Mouse (Mus musculus): ENCODE measurements around the gene B9d2. TPM values are rescaled to one million over a fixed set of nuclear protein-coding genes. Genes with fewer than 3 reads are reported as not detected.

B9d2 gene
- polyA plus RNA-seq, 1 experiment from 2014 or later, result 33.1 TPM

DNA sequence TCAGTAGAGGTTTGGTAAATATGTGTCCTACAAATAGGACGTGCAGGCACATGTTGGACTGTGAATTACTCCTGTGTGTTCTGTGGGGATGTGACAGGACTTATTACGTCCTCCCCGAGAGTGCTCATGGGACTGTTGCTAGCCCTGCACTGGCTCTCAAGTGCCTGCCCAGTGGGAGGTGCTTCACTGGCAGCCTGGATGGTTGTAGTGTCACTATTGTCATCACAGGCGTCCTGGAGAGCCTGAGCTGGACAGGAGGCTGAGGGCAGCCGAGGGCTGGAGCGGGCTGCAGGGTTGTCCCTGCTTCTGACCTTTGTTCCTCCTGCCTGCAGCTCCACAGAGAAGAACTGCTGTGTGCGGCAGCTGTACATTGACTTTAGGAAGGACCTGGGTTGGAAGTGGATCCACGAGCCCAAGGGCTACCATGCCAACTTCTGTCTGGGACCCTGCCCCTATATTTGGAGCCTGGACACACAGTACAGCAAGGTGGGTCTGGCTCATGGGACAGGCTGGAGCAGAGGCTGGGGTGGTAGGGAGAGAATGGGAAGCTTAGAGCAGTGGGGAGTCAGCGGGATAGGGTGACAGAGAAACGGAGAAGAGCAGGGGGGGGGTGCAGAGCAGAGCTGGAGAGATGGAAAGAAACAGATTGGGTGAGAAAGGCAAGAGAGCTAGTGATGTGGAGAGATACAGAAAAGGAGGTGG is 23.4 kb downstream of the B9d2 start:
- Histone ChIP-seq H3K9ac (ENCODE audit: low read depth, low read length) (no peak overlapping the region), H3K4me1 (replicated peaks; ENCODE audit: control insufficient read depth, insufficient read depth, low read length) (no peaks in the 10 kb centered on the region), H3K4me2 (replicated peaks; ENCODE audit: low read depth, low read length) (no peak overlapping the region), H3K27ac (ENCODE audit: low read depth, low read length) (no peak overlapping the region), H3K36me3 (ENCODE audit: control insufficient read depth, insufficient read depth, low read length) (no peaks in the 10 kb centered on the region), H3K9me3 (ENCODE audit: control insufficient read depth, low read length) (no peaks in the 10 kb centered on the region), H3K4me3 (ENCODE audit: low read depth, low read length) (no peak overlapping the region), H3K27me3 (ENCODE audit: control insufficient read depth, insufficient read depth, low read length) (no peaks in the 10 kb centered on the region)
- no peak for DNase-seq (ENCODE audit: low spot score)
- ATAC-seq (ENCODE audit: low FRiP score), result no peak
- 18% methylated on average over 10 of the region's 10 CpGs for WGBS

- Histone ChIP-seq H3K4me2 (replicated peaks; ENCODE audit: low read depth, low read length) (peak overlapping the region; percentile 49), H3K27ac (ENCODE audit: low read depth, low read length) (no peak overlapping the region), H3K4me3 (ENCODE audit: low read depth, low read length) (peak overlapping the region; percentile 29), H3K27me3 (ENCODE audit: control insufficient read depth, insufficient read depth, low read length) (no peaks in the 10 kb centered on the region), H3K36me3 (ENCODE audit: control insufficient read depth, insufficient read depth, low read length) (no peaks in the 10 kb centered on the region), H3K9ac (ENCODE audit: low read depth, low read length) (no peak overlapping the region), H3K9me3 (ENCODE audit: control insufficient read depth, low read length) (no peaks in the 10 kb centered on the region), H3K4me1 (replicated peaks; ENCODE audit: control insufficient read depth, insufficient read depth, low read length) (no peaks in the 10 kb centered on the region)
- WGBS, result 4% methylated on average over 37 of the region's 37 CpGs
- DNase-seq (ENCODE audit: low spot score) (no peak), ATAC-seq (ENCODE audit: low FRiP score) (peak; percentile 58; the same call in 1 of the 2 replicates)
Measured at GRCm38 (mm10) chr7:25704716-25705364, 24.3 kb downstream of the B9d2 start.

DNA sequence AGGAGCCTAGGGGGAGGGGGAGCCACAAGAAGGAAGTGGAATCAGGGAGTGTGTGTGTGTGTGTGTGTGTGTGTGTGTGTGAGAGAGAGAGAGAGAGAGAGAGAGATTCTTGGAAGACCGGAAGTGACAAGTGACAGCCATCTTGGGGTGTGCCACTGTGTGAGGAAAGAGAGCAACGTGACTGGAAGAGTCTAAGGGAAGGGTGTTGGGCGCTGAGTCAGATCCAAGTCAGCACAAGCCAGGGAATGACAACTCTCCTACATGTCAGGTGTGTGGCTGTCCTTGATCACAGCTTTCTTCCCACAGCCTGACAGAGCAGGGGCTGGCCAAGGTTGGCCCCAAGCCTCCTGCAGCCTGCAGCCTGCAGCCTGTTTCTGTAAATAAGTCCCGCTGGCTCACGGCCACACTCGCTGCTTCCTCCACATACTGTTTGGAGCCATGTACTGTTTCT is 25.2 kb downstream of the B9d2 start:
- Histone ChIP-seq H3K4me2 (replicated peaks; ENCODE audit: low read depth, low read length) (no peak overlapping the region), H3K27me3 (ENCODE audit: control insufficient read depth, insufficient read depth, low read length) (no peaks in the 10 kb centered on the region), H3K4me3 (ENCODE audit: low read depth, low read length) (no peak overlapping the region), H3K27ac (ENCODE audit: low read depth, low read length) (no peak overlapping the region), H3K9me3 (ENCODE audit: control insufficient read depth, low read length) (no peaks in the 10 kb centered on the region), H3K4me1 (replicated peaks; ENCODE audit: control insufficient read depth, insufficient read depth, low read length) (0 out of 2 replicates have a peak, but pooled peaks cover 2% of the 10 kb centered on the region), H3K36me3 (ENCODE audit: control insufficient read depth, insufficient read depth, low read length) (no peaks in the 10 kb centered on the region), H3K9ac (ENCODE audit: low read depth, low read length) (no peak overlapping the region)
- WGBS, result 61% methylated on average over 6 of the region's 6 CpGs
- no peak for DNase-seq (ENCODE audit: low spot score)
- no peak for ATAC-seq (ENCODE audit: low FRiP score)

DNA sequence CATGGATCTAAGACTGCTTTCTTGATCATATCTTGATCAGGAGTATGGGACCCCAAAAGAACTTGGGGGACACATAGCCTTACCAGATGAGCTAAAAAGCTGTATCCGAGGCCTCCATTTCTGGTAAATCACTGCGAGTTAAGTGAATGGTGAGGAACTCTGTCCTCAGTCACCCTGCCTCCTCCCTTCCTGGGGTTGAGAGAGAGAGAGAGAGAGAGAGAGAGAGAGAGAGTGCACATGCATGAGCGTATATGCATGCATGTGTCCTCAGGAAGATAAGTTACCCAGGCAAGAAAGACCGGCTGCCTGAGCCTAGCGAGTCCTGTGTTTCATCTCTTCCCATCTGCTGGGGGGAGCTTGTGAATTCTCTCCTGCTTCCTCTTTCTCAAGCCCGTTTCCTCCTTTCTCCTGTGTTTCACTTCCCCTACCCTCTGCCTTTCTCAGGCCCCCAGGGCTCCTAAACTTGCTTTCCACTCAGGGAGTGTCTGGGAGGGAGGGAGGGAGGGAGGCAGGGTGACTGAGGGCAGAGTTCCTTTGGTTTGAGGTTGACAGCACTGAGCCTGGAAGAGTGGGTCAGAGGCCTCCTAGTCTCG is 26.1 kb downstream of the B9d2 start:
- no peak overlapping the region for H3K27ac ChIP-seq (ENCODE audit: low read depth, low read length)
- 59% methylated on average over 7 of the region's 7 CpGs for WGBS
- H3K27me3 ChIP-seq (ENCODE audit: control insufficient read depth, insufficient read depth, low read length), result no peaks in the 10 kb centered on the region
- H3K9ac ChIP-seq (ENCODE audit: low read depth, low read length), result no peak overlapping the region
- H3K9me3 ChIP-seq (ENCODE audit: control insufficient read depth, low read length), result no peaks in the 10 kb centered on the region
- DNase-seq (ENCODE audit: low spot score) (no peak), ATAC-seq (ENCODE audit: low FRiP score) (no peak)
- no peak overlapping the region for H3K4me2 ChIP-seq (replicated peaks; ENCODE audit: low read depth, low read length)
- no peak overlapping the region for H3K4me3 ChIP-seq (ENCODE audit: low read depth, low read length)
- H3K4me1 ChIP-seq (replicated peaks; ENCODE audit: control insufficient read depth, insufficient read depth, low read length), result 0 out of 2 replicates have a peak, but pooled peaks cover 2% of the 10 kb centered on the region
- H3K36me3 ChIP-seq (ENCODE audit: control insufficient read depth, insufficient read depth, low read length), result no peaks in the 10 kb centered on the region

GRCm38 (mm10) chr7:25707581-25708292 is 27.2 kb downstream of the B9d2 start:
- ATAC-seq (ENCODE audit: low FRiP score) (no peak), DNase-seq (ENCODE audit: low spot score) (no peak)
- 0 out of 2 replicates have a peak overlapping the region, but pooled peaks have one; percentile 24 for H3K27ac ChIP-seq (ENCODE audit: low read depth, low read length)
- whole genome bisulfite sequencing, result 57% methylated on average over 15 of the region's 15 CpGs
- no peak overlapping the region for H3K9ac ChIP-seq (ENCODE audit: low read depth, low read length)
- H3K27me3 ChIP-seq (ENCODE audit: control insufficient read depth, insufficient read depth, low read length), result no peaks in the 10 kb centered on the region
- no peaks in the 10 kb centered on the region for H3K9me3 ChIP-seq (ENCODE audit: control insufficient read depth, low read length)
- H3K36me3 ChIP-seq (ENCODE audit: control insufficient read depth, insufficient read depth, low read length), result no peaks in the 10 kb centered on the region
- H3K4me1 ChIP-seq (replicated peaks; ENCODE audit: control insufficient read depth, insufficient read depth, low read length), result 0 out of 2 replicates have a peak, but pooled peaks cover 2% of the 10 kb centered on the region
- H3K4me3 ChIP-seq (ENCODE audit: low read depth, low read length), result no peak overlapping the region
- H3K4me2 ChIP-seq (replicated peaks; ENCODE audit: low read depth, low read length), result no peak overlapping the region

DNA sequence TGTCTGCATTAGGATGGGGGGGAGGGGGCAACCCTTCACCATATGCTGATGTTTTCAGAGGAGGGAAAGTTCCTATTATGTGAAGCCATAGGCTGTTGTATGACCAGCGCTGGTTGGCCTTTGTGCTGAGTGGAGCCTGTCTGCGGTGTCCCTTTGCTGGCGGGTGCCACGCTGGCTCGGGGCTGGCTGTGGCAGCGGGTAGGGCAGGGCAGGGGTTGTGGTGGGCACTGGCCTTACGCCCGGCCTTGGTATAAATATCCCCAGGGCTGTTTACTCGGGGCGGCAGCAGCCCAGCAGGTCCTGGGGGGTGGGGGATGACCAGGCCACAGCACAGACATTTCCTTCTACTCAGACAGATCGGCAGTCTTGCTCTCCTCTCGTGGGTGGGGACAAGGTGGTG is 29.4 kb downstream of the B9d2 start:
- H3K4me3 ChIP-seq (ENCODE audit: low read depth, low read length), result no peak overlapping the region
- no peak overlapping the region for H3K27ac ChIP-seq (ENCODE audit: low read depth, low read length)
- peak overlapping the region; percentile 40; the same call in 1 of the 2 replicates for H3K9ac ChIP-seq (ENCODE audit: low read depth, low read length)
- ATAC-seq (ENCODE audit: low FRiP score) (peak; percentile 4; the same call in 1 of the 2 replicates), DNase-seq (ENCODE audit: low spot score) (no peak)
- no peak overlapping the region for H3K4me2 ChIP-seq (replicated peaks; ENCODE audit: low read depth, low read length)
- 0 out of 2 replicates have a peak, but pooled peaks cover 2% of the 10 kb centered on the region for H3K4me1 ChIP-seq (replicated peaks; ENCODE audit: control insufficient read depth, insufficient read depth, low read length)
- 18% methylated on average over 12 of the region's 12 CpGs for WGBS
- no peaks in the 10 kb centered on the region for H3K27me3 ChIP-seq (ENCODE audit: control insufficient read depth, insufficient read depth, low read length)
- H3K36me3 ChIP-seq (ENCODE audit: control insufficient read depth, insufficient read depth, low read length), result peaks cover 6% of the 10 kb centered on the region
- no peaks in the 10 kb centered on the region for H3K9me3 ChIP-seq (ENCODE audit: control insufficient read depth, low read length)

DNA sequence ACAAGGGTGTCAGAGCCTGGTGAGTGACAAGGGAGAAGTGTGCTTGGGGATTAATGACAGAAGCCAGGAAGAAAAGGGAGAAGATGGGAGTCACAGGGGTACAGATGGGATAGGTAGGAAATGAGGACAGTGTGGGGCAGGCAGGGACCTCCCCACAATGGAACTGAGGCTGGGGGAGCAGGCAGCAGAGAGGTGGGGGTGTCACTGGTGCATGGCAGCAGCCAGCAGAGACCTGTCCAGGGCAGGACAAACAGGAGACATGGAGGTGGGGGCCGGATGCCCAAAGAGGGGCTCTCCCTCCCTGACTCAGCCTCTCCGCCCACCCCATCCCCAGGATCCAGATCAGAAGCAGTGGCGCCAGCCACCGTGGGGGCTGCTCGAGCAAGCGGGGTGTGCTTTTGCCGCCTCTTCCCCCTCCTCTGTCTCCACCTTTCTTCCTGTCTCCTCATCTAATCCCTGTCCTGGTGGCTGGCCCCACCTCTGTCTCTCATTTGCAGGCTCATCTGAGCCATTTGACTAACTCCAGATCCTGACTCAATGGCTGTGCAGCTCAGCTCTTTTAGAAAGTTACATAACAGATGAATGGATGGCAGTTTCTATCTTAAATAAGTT is 30.0 kb downstream of the B9d2 start:
- H3K4me1 ChIP-seq (replicated peaks; ENCODE audit: control insufficient read depth, insufficient read depth, low read length), result 0 out of 2 replicates have a peak, but pooled peaks cover 2% of the 10 kb centered on the region
- no peak overlapping the region for H3K4me3 ChIP-seq (ENCODE audit: low read depth, low read length)
- peak overlapping the region; percentile 40; the same call in 1 of the 2 replicates for H3K9ac ChIP-seq (ENCODE audit: low read depth, low read length)
- H3K36me3 ChIP-seq (ENCODE audit: control insufficient read depth, insufficient read depth, low read length), result peaks cover 13% of the 10 kb centered on the region
- DNase-seq (ENCODE audit: low spot score) (no peak), ATAC-seq (ENCODE audit: low FRiP score) (peak; percentile 44; the same call in 1 of the 2 replicates)
- no peaks in the 10 kb centered on the region for H3K9me3 ChIP-seq (ENCODE audit: control insufficient read depth, low read length)
- H3K27me3 ChIP-seq (ENCODE audit: control insufficient read depth, insufficient read depth, low read length), result no peaks in the 10 kb centered on the region
- 29% methylated on average over 1 of the region's 7 CpGs for WGBS
- no peak overlapping the region; the same call in 1 of the 2 replicates for H3K27ac ChIP-seq (ENCODE audit: low read depth, low read length)
- H3K4me2 ChIP-seq (replicated peaks; ENCODE audit: low read depth, low read length), result no peak overlapping the region

DNA sequence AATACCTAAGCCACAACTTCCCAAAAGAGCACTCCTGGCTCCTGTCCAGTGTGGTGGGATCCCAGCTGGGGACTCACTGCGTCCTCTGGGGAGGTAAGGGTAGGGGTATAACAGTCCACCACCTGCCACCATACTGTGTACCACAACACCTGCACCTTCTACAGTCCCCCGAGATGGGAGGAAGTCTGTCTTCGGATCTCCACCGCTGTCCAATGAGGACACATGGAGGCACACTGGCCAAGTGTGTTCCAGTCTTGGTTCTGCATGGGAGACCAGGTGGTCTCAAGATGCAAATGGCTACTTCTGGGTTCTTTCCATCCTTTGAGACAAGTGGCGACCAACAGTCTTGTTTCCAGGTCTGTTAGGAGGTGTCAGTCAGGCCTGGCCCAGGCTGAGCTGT is 30.6 kb downstream of the B9d2 start:
- no peaks in the 10 kb centered on the region for H3K9me3 ChIP-seq (ENCODE audit: control insufficient read depth, low read length)
- H3K4me2 ChIP-seq (replicated peaks; ENCODE audit: low read depth, low read length), result no peak overlapping the region
- ATAC-seq (ENCODE audit: low FRiP score), result peak; percentile 26; the same call in 1 of the 2 replicates
- no peak overlapping the region for H3K4me3 ChIP-seq (ENCODE audit: low read depth, low read length)
- no peak overlapping the region for H3K27ac ChIP-seq (ENCODE audit: low read depth, low read length)
- peaks cover 15% of the 10 kb centered on the region for H3K36me3 ChIP-seq (ENCODE audit: control insufficient read depth, insufficient read depth, low read length)
- no peaks in the 10 kb centered on the region for H3K27me3 ChIP-seq (ENCODE audit: control insufficient read depth, insufficient read depth, low read length)
- WGBS, result 65% methylated on average over 5 of the region's 5 CpGs
- no peak for DNase-seq (ENCODE audit: low spot score)
- H3K9ac ChIP-seq (ENCODE audit: low read depth, low read length), result no peak overlapping the region
- 0 out of 2 replicates have a peak, but pooled peaks cover 2% of the 10 kb centered on the region for H3K4me1 ChIP-seq (replicated peaks; ENCODE audit: control insufficient read depth, insufficient read depth, low read length)
